Mouse (Mus musculus) intestine, embryonic 14.5 days (tissue): ENCODE data around the gene Ccdc40. TPM values are rescaled to one million over a fixed set of nuclear protein-coding genes. Genes with fewer than 3 reads are reported as not detected.

Experiments
- ATAC-seq: fragments of 200-750 bp; cut with Nextera tagmentation; replicated peaks from 2 replicates; pipeline ENCODE4 v1.8.0; 2017; ENCODE audit warnings: low read depth, moderate number of reproducible peaks, moderate TSS enrichment, moderate library complexity; ENCODE audit not compliant: low FRiP score, low TSS enrichment
- DNase-seq: peaks from one replicate; pipeline ENCODE4 v3.0.0-alpha.2; 2018; ENCODE audit warnings: low spot score
- H3K27ac ChIP-seq: fragments of 300-500 bp; sonication (generic); 2 replicates; pipeline ENCODE4 v1.5.1; 2014; ENCODE audit warnings: low read depth, mild to moderate bottlenecking, control low read depth
- H3K27me3 ChIP-seq: fragments of 300-500 bp; sonication (generic); replicated peaks from 2 replicates; pipeline ENCODE4 v1.6.1; 2014; ENCODE audit warnings: low read length, control low read depth; ENCODE audit not compliant: control insufficient read depth, insufficient read depth
- H3K36me3 ChIP-seq: fragments of 300-500 bp; sonication (generic); 2 replicates; pipeline ENCODE4 v1.6.1; 2014; ENCODE audit warnings: low read length, control low read depth; ENCODE audit not compliant: control insufficient read depth, insufficient read depth
- H3K4me1 ChIP-seq: fragments of 300-500 bp; sonication (generic); replicated peaks from 2 replicates; pipeline ENCODE4 v1.6.1; 2014; ENCODE audit warnings: low read length, control low read depth, mixed read lengths; ENCODE audit not compliant: control insufficient read depth, insufficient read depth
- H3K4me2 ChIP-seq: fragments of 300-500 bp; sonication (generic); 2 replicates; pipeline ENCODE4 v1.6.1; 2014; ENCODE audit warnings: low read length
- H3K4me3 ChIP-seq: fragments of 300-500 bp; sonication (generic); 2 replicates; pipeline ENCODE4 v1.5.1; 2014; ENCODE audit warnings: low read depth, low read length, control low read depth, mixed read lengths
- H3K9ac ChIP-seq: fragments of 300-500 bp; sonication (generic); 2 replicates; pipeline ENCODE4 v1.6.1; 2014; ENCODE audit warnings: mild to moderate bottlenecking, low read length
- H3K9me3 ChIP-seq: fragments of 300-500 bp; sonication (generic); 2 replicates; pipeline ENCODE4 v1.6.1; 2016; ENCODE audit warnings: low read length, control low read depth; ENCODE audit not compliant: control insufficient read depth
- WGBS: fragments of 180-500 bp; shearing (Covaris S2); extraction: QIAGEN DNeasy Blood & Tissue Kit; methylation state at CpG from one replicate; pipeline ENCODE4 v1.1.7; 2014; 5-methylcytosine and 5-hydroxymethylcytosine counted together
- polyA plus RNA-seq: library from polyadenylated mRNA; unstranded; fragments of >200 nt; fragmentation: Nextera tagmentation; extraction: Ambion mirVana; gene quantifications from 2 replicates; pipeline ENCODE4 v1.2.1, GENCODE M21; 2014

Ccdc40 gene
- polyA plus RNA-seq, 1 experiment from 2014 or later = 4.0 TPM

- Histone ChIP-seq H3K4me1 (no peaks in the 10 kb centered on the region), H3K9me3 (no peaks in the 10 kb centered on the region), H3K4me3 (peak overlapping the region; percentile 29), H3K27me3 (no peaks in the 10 kb centered on the region), H3K27ac (peak overlapping the region; percentile 57; the same call in 1 of the 2 replicates), H3K36me3 (no peaks in the 10 kb centered on the region), H3K9ac (no peak overlapping the region), H3K4me2 (peak overlapping the region; percentile 36)
- no peak for ATAC-seq
- no peak for DNase-seq
- 53% methylated on average over 9 of the region's 9 CpGs for WGBS
Observed at GRCm38 (mm10) chr11:119258216-119258571, 29.8 kb downstream of the Ccdc40 start.

DNA sequence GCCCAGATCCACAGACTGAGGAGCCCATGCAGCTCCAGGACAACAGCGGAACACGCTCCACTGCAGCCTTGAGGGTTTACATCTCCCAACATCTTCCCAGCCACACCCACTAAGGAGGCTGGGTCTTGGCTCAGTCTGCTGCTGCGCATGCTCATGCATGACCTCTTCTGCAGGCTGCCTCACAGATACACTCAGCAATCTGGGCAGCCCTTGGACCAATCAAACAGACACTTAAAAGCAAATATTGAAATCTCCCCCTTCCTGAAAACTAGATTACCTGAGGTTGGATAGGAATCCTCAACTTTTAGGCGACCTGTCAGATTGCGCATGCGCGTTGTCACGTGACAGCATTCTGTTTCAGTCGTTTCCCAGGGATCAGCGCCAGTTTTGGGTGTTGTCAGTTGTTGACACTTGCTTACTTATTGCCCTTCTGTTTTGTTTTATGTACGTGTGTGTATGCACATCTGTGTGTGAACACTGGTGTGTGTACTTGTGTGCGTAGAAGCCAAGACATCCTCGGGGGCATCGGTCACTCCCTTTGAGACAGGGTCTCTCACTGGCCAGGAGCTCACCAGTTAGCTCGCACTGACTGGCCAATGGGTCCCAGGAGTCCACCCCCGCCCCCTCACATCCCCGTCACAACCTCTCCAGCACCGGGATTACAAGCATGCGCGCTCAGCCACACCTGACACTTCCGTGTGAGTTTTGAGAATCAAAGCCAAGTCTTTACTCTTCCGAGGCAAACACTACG, 30.4 kb downstream of the Ccdc40 start:
- ATAC-seq (peak; percentile 67), DNase-seq (peak; percentile 77)
- Histone ChIP-seq H3K4me2 (peak overlapping the region; percentile 36), H3K4me1 (no peaks in the 10 kb centered on the region), H3K36me3 (no peaks in the 10 kb centered on the region), H3K27me3 (no peaks in the 10 kb centered on the region), H3K4me3 (peak overlapping the region; percentile 29), H3K27ac (peak overlapping the region; percentile 57; the same call in 1 of the 2 replicates), H3K9me3 (no peaks in the 10 kb centered on the region), H3K9ac (peak overlapping the region; percentile 20; the same call in 1 of the 2 replicates)
- 66% methylated on average over 23 of the region's 23 CpGs for WGBS

DNA sequence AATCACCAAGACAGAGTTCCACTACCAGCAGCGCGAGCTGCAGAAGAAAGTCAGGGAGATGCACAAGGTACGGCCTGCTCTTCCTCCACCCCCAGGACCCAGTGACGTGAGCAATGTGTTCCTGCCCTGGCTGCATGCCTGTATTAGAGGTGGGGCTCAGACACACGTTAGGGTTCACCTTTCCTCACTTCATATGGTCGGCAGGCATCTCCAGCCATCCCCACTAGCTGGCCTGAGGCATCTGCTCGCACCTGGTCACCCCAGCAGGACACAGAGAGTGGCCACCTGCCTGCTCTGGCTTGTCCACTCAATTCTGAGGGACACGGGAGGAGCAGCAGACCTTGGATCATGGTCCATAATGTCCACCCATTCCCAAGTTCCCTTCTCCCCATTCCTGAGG, 31.6 kb downstream of the Ccdc40 start:
- 83% methylated on average over 8 of the region's 8 CpGs for WGBS
- no peak overlapping the region for H3K27ac ChIP-seq

DNA sequence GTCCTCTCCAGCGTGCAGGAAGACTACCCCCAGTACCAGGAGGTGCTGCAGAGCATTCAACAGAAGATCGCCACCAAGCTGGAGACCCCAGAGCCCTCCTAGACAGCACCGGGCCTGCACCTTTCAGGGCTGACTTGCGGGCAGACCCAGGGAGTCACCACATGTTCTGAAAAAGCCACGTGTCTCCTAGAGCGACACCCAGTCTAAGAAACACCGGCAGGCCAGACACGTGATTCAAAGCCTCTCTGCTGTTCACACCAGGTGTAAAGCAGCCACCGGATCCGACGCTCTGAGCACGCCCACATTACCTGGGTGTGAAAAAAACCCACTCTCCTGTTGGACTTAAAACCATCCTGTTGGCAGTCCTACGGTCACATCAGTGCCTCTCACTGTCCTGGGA, 36.0 kb downstream of the Ccdc40 start:
- 91% methylated on average over 13 of the region's 13 CpGs for WGBS
- no peak overlapping the region for H3K27ac ChIP-seq
- no peak overlapping the region for H3K4me2 ChIP-seq
- no peak overlapping the region for H3K9ac ChIP-seq
- DNase-seq (no peak), ATAC-seq (no peak)
- peaks cover 6% of the 10 kb centered on the region; the same call in 1 of the 2 replicates for H3K4me1 ChIP-seq
- H3K27me3 ChIP-seq = no peaks in the 10 kb centered on the region
- H3K36me3 ChIP-seq = no peaks in the 10 kb centered on the region
- H3K4me3 ChIP-seq = no peak overlapping the region
- no peaks in the 10 kb centered on the region for H3K9me3 ChIP-seq

More for the DNA sequence above, 31.6 kb downstream of the Ccdc40 start:
- Histone ChIP-seq H3K36me3 (no peaks in the 10 kb centered on the region), H3K9me3 (no peaks in the 10 kb centered on the region), H3K4me1 (no peaks in the 10 kb centered on the region), H3K4me2 (no peak overlapping the region), H3K4me3 (no peak overlapping the region), H3K27me3 (no peaks in the 10 kb centered on the region), H3K9ac (no peak overlapping the region)
- no peak for ATAC-seq
- DNase-seq = no peak

DNA sequence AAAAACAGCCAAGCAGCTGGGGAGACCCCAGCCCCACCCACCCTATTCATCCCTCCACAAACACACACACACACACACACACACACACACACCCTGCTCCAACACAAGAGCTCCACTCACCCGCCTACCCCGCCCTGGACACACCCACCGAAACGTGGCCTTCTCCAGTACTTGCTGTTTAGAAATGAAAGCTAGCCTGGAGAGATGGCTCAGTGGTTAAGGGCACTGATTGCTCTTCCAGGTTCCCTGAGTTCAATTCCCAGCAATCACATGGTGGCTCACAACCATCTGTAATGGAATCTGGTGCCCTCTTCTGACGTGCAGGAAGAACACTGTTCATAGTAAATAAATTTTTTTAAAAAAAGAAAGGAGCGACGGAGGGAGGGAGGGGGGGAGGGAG, 37.4 kb downstream of the Ccdc40 start:
- Histone ChIP-seq H3K4me2 (no peak overlapping the region), H3K36me3 (no peaks in the 10 kb centered on the region), H3K27ac (no peak overlapping the region), H3K4me3 (no peak overlapping the region), H3K9me3 (no peaks in the 10 kb centered on the region), H3K27me3 (no peaks in the 10 kb centered on the region), H3K9ac (no peak overlapping the region), H3K4me1 (peaks cover 6% of the 10 kb centered on the region; the same call in 1 of the 2 replicates)
- no peak for DNase-seq
- WGBS = 76% methylated on average over 7 of the region's 7 CpGs
- no peak for ATAC-seq

DNA sequence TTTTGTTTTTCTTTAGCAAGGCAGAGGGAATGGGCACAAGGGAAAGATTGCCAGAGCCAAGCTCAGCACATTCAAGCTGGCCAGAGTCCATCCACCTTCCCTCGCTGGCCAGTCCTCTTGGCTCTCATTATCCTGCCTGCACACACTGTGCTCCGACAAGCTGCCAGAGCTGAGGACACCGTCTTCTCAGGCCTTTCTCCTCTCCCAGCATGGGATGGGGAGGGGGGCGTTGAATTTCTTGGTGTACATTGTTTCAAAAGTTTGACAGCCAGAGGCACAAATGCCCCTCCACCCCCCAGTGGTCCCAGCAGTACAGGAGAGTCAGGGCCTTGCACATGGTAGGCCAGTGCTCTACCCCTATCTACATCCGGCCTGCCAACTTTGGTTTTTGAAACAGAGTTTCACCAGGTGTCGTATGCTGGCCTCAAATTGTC, 38.9 kb downstream of the Ccdc40 start:
- 49% methylated on average over 6 of the region's 6 CpGs for WGBS
- peak; percentile 57; the same call in 1 of the 2 replicates for ATAC-seq
- DNase-seq = no peak
- Histone ChIP-seq H3K4me2 (peak overlapping the region; percentile 65), H3K9ac (no peak overlapping the region), H3K36me3 (no peaks in the 10 kb centered on the region), H3K4me1 (peaks cover 6% of the 10 kb centered on the region; the same call in 1 of the 2 replicates), H3K27ac (no peak overlapping the region), H3K9me3 (no peaks in the 10 kb centered on the region), H3K27me3 (no peaks in the 10 kb centered on the region), H3K4me3 (no peak overlapping the region)

DNA sequence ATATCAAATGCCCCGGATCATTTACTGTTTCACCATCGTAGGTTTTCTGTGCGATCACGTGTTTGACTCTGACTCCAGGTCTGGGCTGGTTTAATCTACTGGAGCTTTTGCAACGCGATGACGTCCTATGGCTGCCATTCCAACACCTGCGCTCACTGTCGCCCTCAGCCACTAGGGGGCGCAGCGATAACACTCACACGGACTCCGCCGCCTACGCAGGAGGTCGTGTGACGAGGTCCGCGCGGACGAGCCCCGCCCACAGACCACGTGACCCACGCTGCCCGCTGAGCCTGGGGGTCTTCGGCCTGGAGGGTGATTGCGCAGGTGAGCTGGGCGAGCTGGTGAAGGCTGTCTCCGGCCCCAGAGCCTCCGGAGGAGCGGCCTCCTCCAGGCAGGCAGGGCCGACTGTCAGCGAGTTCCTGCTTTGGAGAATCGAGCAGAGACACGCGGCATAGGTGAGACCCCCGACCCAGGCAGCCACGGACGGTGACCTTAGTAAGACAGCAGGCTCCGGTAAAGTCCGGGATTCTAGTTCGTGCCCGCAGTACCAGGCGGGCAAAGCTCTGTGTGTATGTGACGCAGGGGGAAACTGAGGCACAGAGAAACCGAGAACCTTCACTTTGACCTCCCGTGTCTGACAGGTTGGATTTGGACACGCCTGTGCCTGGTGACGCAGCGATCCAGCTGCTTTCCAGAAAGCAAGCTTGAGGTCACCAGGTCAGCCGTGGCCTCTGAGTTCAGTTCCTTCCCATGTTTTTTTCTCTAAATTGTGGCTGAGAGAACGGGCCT, 39.6 kb downstream of the Ccdc40 start, which contains the start of gene Gaa:
Gene Gaa (plus strand): TSS at position 120 of the 789 bp plus-strand sequence.
- 2% methylated on average over 52 of the region's 52 CpGs for WGBS
- H3K9ac ChIP-seq = peak within 1 kb of the TSS; percentile 64
- ATAC-seq (peak; percentile 79), DNase-seq (peak; percentile 99)
- H3K27me3 ChIP-seq = no peaks in the 10 kb centered on the region
- H3K4me3 ChIP-seq = peak within 1 kb of the TSS; percentile 83
- H3K4me2 ChIP-seq = peak within 1 kb of the TSS; percentile 65
- peaks cover 6% of the 10 kb centered on the region; the same call in 1 of the 2 replicates for H3K4me1 ChIP-seq
- no peaks in the 10 kb centered on the region for H3K9me3 ChIP-seq
- no peak within 1 kb of the TSS for H3K27ac ChIP-seq
- H3K36me3 ChIP-seq = peaks cover 2% of the 10 kb centered on the region; the same call in 1 of the 2 replicates

DNA sequence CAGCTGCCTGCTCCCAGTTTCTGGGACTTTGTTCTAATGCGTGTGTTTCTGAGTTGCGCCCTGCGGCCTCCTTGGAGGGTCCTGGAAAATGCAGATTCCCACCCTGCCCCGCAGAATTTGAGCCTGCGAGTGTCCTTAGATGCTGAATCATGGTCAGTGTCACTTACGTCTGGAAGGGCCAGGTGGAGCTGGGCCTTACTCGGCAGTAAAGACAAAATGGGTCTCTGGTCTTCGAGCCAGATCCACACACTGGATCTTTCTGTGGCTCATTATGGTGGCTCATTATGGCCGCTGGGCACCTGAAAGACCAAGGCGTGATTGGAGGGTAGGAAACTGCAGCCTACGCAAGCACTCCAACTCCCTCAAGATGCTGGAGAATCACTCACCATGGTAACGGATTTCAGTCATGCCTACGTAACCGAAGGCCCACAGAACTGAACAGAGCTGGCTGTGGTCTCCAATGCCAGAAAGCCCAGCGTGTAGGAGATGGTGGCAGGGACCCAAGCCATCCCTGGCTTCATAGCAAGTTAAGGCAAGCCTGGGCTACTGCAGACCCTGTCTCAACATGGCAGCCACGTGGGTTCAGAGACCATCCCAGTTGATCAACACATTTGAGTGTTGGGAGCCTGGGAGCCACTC, 40.3 kb downstream of the Ccdc40 start:
- Histone ChIP-seq H3K4me3 (peak overlapping the region; percentile 83), H3K4me2 (peak overlapping the region; percentile 65), H3K9ac (peak overlapping the region; percentile 64), H3K9me3 (no peaks in the 10 kb centered on the region), H3K27me3 (no peaks in the 10 kb centered on the region), H3K27ac (no peak overlapping the region), H3K36me3 (peaks cover 4% of the 10 kb centered on the region; the same call in 1 of the 2 replicates), H3K4me1 (peaks cover 6% of the 10 kb centered on the region; the same call in 1 of the 2 replicates)
- WGBS = 75% methylated on average over 16 of the region's 16 CpGs
- peak; percentile 7; the same call in 1 of the 2 replicates for ATAC-seq
- no peak for DNase-seq
